Mouse (Mus musculus) hindbrain, embryonic 12.5 days (tissue): Measurements from ENCODE around the gene Tlr5. TPM values are rescaled to one million over a fixed set of nuclear protein-coding genes. Genes with fewer than 3 reads are reported as not detected.
A peak's percentile ranks its signal among the peaks of the same experiment; 100 is the strongest.

Experiments
- ATAC-seq: fragments of 200-750 bp; cut with Nextera tagmentation; 2 replicates; pipeline ENCODE4 v1.8.0; 2017; ENCODE audit warnings: moderate TSS enrichment; ENCODE audit not compliant: low FRiP score
- H3K27ac ChIP-seq: fragments of 300-500 bp; sonication (generic); 2 replicates; pipeline ENCODE4 v1.5.1; 2016; ENCODE audit warnings: mild to moderate bottlenecking
- H3K27me3 ChIP-seq: fragments of 300-500 bp; sonication (generic); 2 replicates; pipeline ENCODE4 v1.6.1; 2016; ENCODE audit warnings: mild to moderate bottlenecking
- H3K36me3 ChIP-seq: fragments of 300-500 bp; sonication (generic); 2 replicates; pipeline ENCODE4 v1.6.1; 2016; ENCODE audit warnings: mild to moderate bottlenecking
- H3K4me1 ChIP-seq: fragments of 300-500 bp; sonication (generic); 2 replicates; pipeline ENCODE4 v1.6.1; 2016
- H3K4me2 ChIP-seq: fragments of 300-500 bp; sonication (generic); replicated peaks from 2 replicates; pipeline ENCODE4 v1.6.1; 2016; ENCODE audit warnings: mild to moderate bottlenecking
- H3K4me3 ChIP-seq: fragments of 300-500 bp; sonication (generic); 2 replicates; pipeline ENCODE4 v1.5.1; 2016; ENCODE audit warnings: mild to moderate bottlenecking
- H3K9ac ChIP-seq: fragments of 300-500 bp; sonication (generic); 2 replicates; pipeline ENCODE4 v1.6.1; 2016; ENCODE audit warnings: mild to moderate bottlenecking, moderate library complexity
- H3K9me3 ChIP-seq: fragments of 300-500 bp; sonication (generic); replicated peaks from 2 replicates; pipeline ENCODE4 v1.6.1; 2016; ENCODE audit warnings: mild to moderate bottlenecking
- WGBS: fragments of 180-500 bp; shearing (Covaris S2); methylation state at CpG from one replicate; pipeline ENCODE4 v1.1.7; 2016; 5-methylcytosine and 5-hydroxymethylcytosine counted together
- polyA plus RNA-seq: library from polyadenylated mRNA; unstranded; fragments of >200 nt; fragmentation: Nextera tagmentation; extraction: Ambion mirVana; gene quantifications from 2 replicates; pipeline ENCODE4 v1.2.1, GENCODE M21; 2016

Tlr5 gene
- 0.23 and 0.56 TPM in 2 replicates for polyA plus RNA-seq

GRCm38 (mm10) chr1:182954287-182955046 lies at the start of gene Tlr5:
TSS of gene Tlr5 (plus strand) at chr1:182954788.
- peak within 1 kb of the TSS; percentile 36 for H3K4me3 ChIP-seq
- H3K4me1 ChIP-seq = peaks cover 30% of the 10 kb centered on the region
- H3K9ac ChIP-seq = peak within 1 kb of the TSS; percentile 50
- H3K4me2 ChIP-seq = peak within 1 kb of the TSS; percentile 70
- ATAC-seq = peak; percentile 32; the same call in 1 of the 2 replicates
- H3K27ac ChIP-seq = no peak within 1 kb of the TSS; the same call in 1 of the 2 replicates
- H3K36me3 ChIP-seq = no peaks in the 10 kb centered on the region
- H3K9me3 ChIP-seq = no peaks in the 10 kb centered on the region
- WGBS = 20% methylated on average over 21 of the region's 21 CpGs
- peaks cover 12% of the 10 kb centered on the region for H3K27me3 ChIP-seq

GRCm38 (mm10) chr1:182905669-182906068 lies 48.9 kb upstream of the Tlr5 start:
- WGBS = 84% methylated on average over 3 of the region's 3 CpGs

GRCm38 (mm10) chr1:182908050-182909036 lies 46.2 kb upstream of the Tlr5 start:
- Histone ChIP-seq H3K4me3 (no peak overlapping the region), H3K36me3 (no peaks in the 10 kb centered on the region), H3K27me3 (no peaks in the 10 kb centered on the region), H3K27ac (no peak overlapping the region; the same call in 1 of the 2 replicates), H3K9ac (no peak overlapping the region), H3K4me2 (0 out of 2 replicates have a peak overlapping the region, but pooled peaks have one; percentile 5), H3K9me3 (peaks cover 5% of the 10 kb centered on the region; the same call in 1 of the 2 replicates), H3K4me1 (peaks cover 14% of the 10 kb centered on the region)
- ATAC-seq = peak; percentile 90
- WGBS = 12% methylated on average over 14 of the region's 14 CpGs

More at GRCm38 (mm10) chr1:182905669-182906068, 48.9 kb upstream of the Tlr5 start:
- Histone ChIP-seq H3K4me2 (no peak overlapping the region), H3K27ac (no peak overlapping the region), H3K4me3 (no peak overlapping the region), H3K27me3 (no peaks in the 10 kb centered on the region), H3K36me3 (no peaks in the 10 kb centered on the region), H3K9ac (no peak overlapping the region), H3K9me3 (no peaks in the 10 kb centered on the region), H3K4me1 (peaks cover 14% of the 10 kb centered on the region)
- no peak for ATAC-seq

GRCm38 (mm10) chr1:182909066-182909465 lies 45.5 kb upstream of the Tlr5 start:
- Histone ChIP-seq H3K27me3 (no peaks in the 10 kb centered on the region), H3K36me3 (no peaks in the 10 kb centered on the region), H3K9me3 (peaks cover 5% of the 10 kb centered on the region; the same call in 1 of the 2 replicates), H3K27ac (no peak overlapping the region), H3K4me3 (no peak overlapping the region), H3K4me2 (no peak overlapping the region), H3K4me1 (peaks cover 14% of the 10 kb centered on the region), H3K9ac (no peak overlapping the region)
- ATAC-seq = no peak
- 37% methylated on average over 3 of the region's 3 CpGs for WGBS

- peaks cover 5% of the 10 kb centered on the region; the same call in 1 of the 2 replicates for H3K9me3 ChIP-seq
- no peaks in the 10 kb centered on the region for H3K27me3 ChIP-seq
- no peak overlapping the region for H3K27ac ChIP-seq
- ATAC-seq = no peak
- no peaks in the 10 kb centered on the region for H3K36me3 ChIP-seq
- WGBS = 73% methylated on average over 5 of the region's 5 CpGs
- no peak overlapping the region for H3K4me2 ChIP-seq
- H3K4me3 ChIP-seq = no peak overlapping the region
- H3K9ac ChIP-seq = no peak overlapping the region
- H3K4me1 ChIP-seq = peaks cover 14% of the 10 kb centered on the region
Measured at GRCm38 (mm10) chr1:182909596-182909995, 45.0 kb upstream of the Tlr5 start.

GRCm38 (mm10) chr1:182912591-182912990 lies 42.0 kb upstream of the Tlr5 start:
- Histone ChIP-seq H3K9ac (no peak overlapping the region), H3K9me3 (peaks cover 5% of the 10 kb centered on the region; the same call in 1 of the 2 replicates), H3K4me1 (peaks cover 14% of the 10 kb centered on the region), H3K27ac (no peak overlapping the region), H3K4me3 (no peak overlapping the region), H3K27me3 (no peaks in the 10 kb centered on the region), H3K4me2 (no peak overlapping the region), H3K36me3 (no peaks in the 10 kb centered on the region)
- no peak for ATAC-seq
- WGBS = 63% methylated on average over 2 of the region's 2 CpGs

- Histone ChIP-seq H3K4me1 (peaks cover 9% of the 10 kb centered on the region), H3K36me3 (no peaks in the 10 kb centered on the region), H3K9ac (no peak overlapping the region), H3K27me3 (no peaks in the 10 kb centered on the region), H3K4me2 (no peak overlapping the region), H3K4me3 (no peak overlapping the region), H3K27ac (no peak overlapping the region), H3K9me3 (peaks cover 5% of the 10 kb centered on the region; the same call in 1 of the 2 replicates)
- no peak for ATAC-seq
- 82% methylated on average over 4 of the region's 4 CpGs for WGBS
Measured at GRCm38 (mm10) chr1:182914121-182914908, 40.3 kb upstream of the Tlr5 start.

GRCm38 (mm10) chr1:182916166-182916565 lies 38.4 kb upstream of the Tlr5 start:
- Histone ChIP-seq H3K4me3 (no peak overlapping the region), H3K4me1 (peaks cover 15% of the 10 kb centered on the region), H3K4me2 (no peak overlapping the region), H3K36me3 (no peaks in the 10 kb centered on the region), H3K27ac (no peak overlapping the region), H3K27me3 (no peaks in the 10 kb centered on the region), H3K9me3 (peaks cover 5% of the 10 kb centered on the region; the same call in 1 of the 2 replicates), H3K9ac (no peak overlapping the region)
- WGBS = 95% methylated on average over 5 of the region's 5 CpGs
- no peak for ATAC-seq

- H3K9me3 ChIP-seq = no peaks in the 10 kb centered on the region
- no peak overlapping the region for H3K4me3 ChIP-seq
- peak overlapping the region; percentile 69 for H3K27ac ChIP-seq
- H3K36me3 ChIP-seq = no peaks in the 10 kb centered on the region
- no peak overlapping the region for H3K4me2 ChIP-seq
- peaks cover 27% of the 10 kb centered on the region for H3K4me1 ChIP-seq
- WGBS = 34% methylated on average over 8 of the region's 8 CpGs
- ATAC-seq = peak; percentile 83
- no peak overlapping the region for H3K9ac ChIP-seq
- no peaks in the 10 kb centered on the region for H3K27me3 ChIP-seq
Measured at GRCm38 (mm10) chr1:182918718-182919346, 35.8 kb upstream of the Tlr5 start.

GRCm38 (mm10) chr1:182922824-182923223 lies 31.8 kb upstream of the Tlr5 start:
- H3K4me2 ChIP-seq = no peak overlapping the region
- no peaks in the 10 kb centered on the region for H3K27me3 ChIP-seq
- no peak overlapping the region for H3K4me3 ChIP-seq
- H3K9ac ChIP-seq = no peak overlapping the region
- 52% methylated on average over 4 of the region's 4 CpGs for WGBS
- ATAC-seq = no peak
- H3K9me3 ChIP-seq = no peaks in the 10 kb centered on the region
- peak overlapping the region; percentile 77 for H3K27ac ChIP-seq
- H3K4me1 ChIP-seq = peaks cover 27% of the 10 kb centered on the region
- H3K36me3 ChIP-seq = no peaks in the 10 kb centered on the region

GRCm38 (mm10) chr1:182926465-182926864 lies 28.1 kb upstream of the Tlr5 start:
- no peak overlapping the region for H3K9ac ChIP-seq
- H3K36me3 ChIP-seq = no peaks in the 10 kb centered on the region
- no peak overlapping the region for H3K27ac ChIP-seq
- H3K9me3 ChIP-seq = no peaks in the 10 kb centered on the region
- WGBS = 89% methylated on average over 6 of the region's 6 CpGs
- H3K4me2 ChIP-seq = no peak overlapping the region
- no peaks in the 10 kb centered on the region for H3K27me3 ChIP-seq
- H3K4me1 ChIP-seq = peaks cover 13% of the 10 kb centered on the region
- ATAC-seq = no peak
- H3K4me3 ChIP-seq = no peak overlapping the region
